Mouse (Mus musculus) brain, embryonic 14.5 days (tissue): ENCODE results near the gene Wbp2.

Experiments used
- CTCF ChIP-seq: fragments of 200-500 bp; IDR thresholded peaks from 2 replicates; pipeline ENCODE4 v1.5.1; 2012; ENCODE audit warnings: inconsistent platforms, mild to moderate bottlenecking, moderate library complexity, borderline replicate concordance; ENCODE audit not compliant: insufficient read depth, insufficient read length; ENCODE audit errors: extremely low read depth
- POLR2A ChIP-seq: fragments of 200-500 bp; IDR thresholded peaks from 2 replicates; pipeline ENCODE4 v1.6.1; 2012; ENCODE audit warnings: mild to moderate bottlenecking, inconsistent platforms, borderline replicate concordance; ENCODE audit not compliant: poor library complexity, insufficient read depth, insufficient read length, severe bottlenecking; ENCODE audit errors: extremely low read depth

DNA sequence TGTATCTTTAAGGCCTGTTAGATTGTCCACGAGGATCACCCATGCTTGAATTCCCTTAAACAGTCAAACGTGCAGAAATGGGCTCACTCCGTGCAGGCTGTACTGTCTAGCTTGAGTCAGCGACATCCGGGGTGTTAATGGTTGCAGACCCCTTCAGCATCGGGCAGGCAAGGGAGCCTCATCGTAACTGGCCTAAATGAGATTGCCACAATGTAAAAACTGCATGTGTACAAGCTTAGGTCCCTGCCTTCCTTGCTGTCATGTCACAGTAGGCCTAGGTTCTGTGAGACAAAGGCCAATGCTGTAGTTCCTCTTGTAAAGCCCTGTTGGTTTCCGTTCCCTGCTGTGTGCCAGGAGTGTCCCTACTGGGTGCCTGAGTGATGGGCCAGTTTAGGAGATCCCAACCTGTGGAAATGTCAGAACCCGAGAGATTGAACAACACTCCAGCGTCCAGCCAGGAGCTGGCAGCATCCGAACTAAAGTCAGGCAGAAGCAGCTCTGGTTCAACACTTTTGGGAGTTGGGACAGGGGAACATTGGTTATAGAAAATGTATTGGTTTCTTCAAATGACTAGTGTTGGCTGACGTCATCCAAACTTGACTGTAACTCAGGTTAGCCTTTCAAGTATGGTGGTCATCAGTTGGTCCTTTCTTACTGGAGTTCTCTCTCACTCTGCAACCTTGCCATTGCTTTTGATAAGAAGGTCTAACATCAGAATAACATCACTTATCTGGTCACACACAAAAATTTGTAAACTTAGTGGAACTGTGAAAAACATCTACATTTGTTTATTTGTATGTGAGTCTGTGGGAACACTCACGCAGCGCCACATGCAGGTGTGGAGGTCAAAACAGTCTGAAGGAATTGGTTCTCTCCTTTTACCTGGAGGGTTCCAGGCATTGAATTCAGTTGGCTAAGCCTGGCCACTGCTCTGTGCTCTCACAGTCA lies 55.6 kb downstream of the Wbp2 start:
- no peak for TF ChIP-seq POLR2A
- TF ChIP-seq CTCF: no peak
